Mouse (Mus musculus) forebrain, embryonic 14.5 days (tissue): ENCODE measurements around the gene Padi4. TPM values are rescaled to one million over a fixed set of nuclear protein-coding genes. Genes with fewer than 3 reads are reported as not detected.

Experiments used
- ATAC-seq: fragments of 200-750 bp; cut with Nextera tagmentation; 2 replicates; pipeline ENCODE4 v1.8.0; 2017; ENCODE audit warnings: mild to moderate bottlenecking, moderate library complexity
- DNase-seq: peaks from one replicate; pipeline ENCODE4 v3.0.0-alpha.2; 2015; ENCODE audit warnings: low spot score
- H3K27ac ChIP-seq: fragments of 300-500 bp; sonication (generic); 2 replicates; pipeline ENCODE4 v1.5.1; 2014; ENCODE audit warnings: low read depth, mild to moderate bottlenecking, control low read depth, low read length, moderate library complexity
- H3K27me3 ChIP-seq: fragments of 300-500 bp; sonication (generic); replicated peaks from 2 replicates; pipeline ENCODE4 v1.6.1; 2014; ENCODE audit warnings: low read length, control low read depth, mixed read lengths; ENCODE audit not compliant: control insufficient read depth, insufficient read depth
- H3K36me3 ChIP-seq: fragments of 300-500 bp; sonication (generic); 2 replicates; pipeline ENCODE4 v1.6.1; 2014; ENCODE audit warnings: low read length, control low read depth; ENCODE audit not compliant: control insufficient read depth, insufficient read depth
- H3K4me1 ChIP-seq: fragments of 300-500 bp; sonication (generic); 2 replicates; pipeline ENCODE4 v1.6.1; 2014; ENCODE audit warnings: antibody characterized with exemption, low read length, control low read depth; ENCODE audit not compliant: control insufficient read depth, insufficient read depth
- H3K4me2 ChIP-seq: fragments of 300-500 bp; sonication (generic); 2 replicates; pipeline ENCODE4 v1.6.1; 2014; ENCODE audit warnings: mild to moderate bottlenecking, control low read depth, low read length
- H3K4me3 ChIP-seq: fragments of 300-500 bp; sonication (generic); 2 replicates; pipeline ENCODE4 v1.5.1; 2014; ENCODE audit warnings: low read depth, low read length, control low read depth
- H3K9ac ChIP-seq: fragments of 300-500 bp; sonication (generic); 2 replicates; pipeline ENCODE4 v1.6.1; 2014; ENCODE audit warnings: mild to moderate bottlenecking, low read length, control low read depth, moderate library complexity
- H3K9me3 ChIP-seq: fragments of 300-500 bp; sonication (generic); replicated peaks from 2 replicates; pipeline ENCODE4 v1.6.1; 2016; ENCODE audit warnings: low read length, control low read depth, mixed read lengths; ENCODE audit not compliant: control insufficient read depth
- WGBS: fragments of 180-500 bp; shearing (Covaris S2); extraction: QIAGEN DNeasy Blood & Tissue Kit; methylation state at CpG from one replicate; pipeline ENCODE4 v1.1.7; 2014; 5-methylcytosine and 5-hydroxymethylcytosine counted together
- polyA plus RNA-seq: library from polyadenylated mRNA; unstranded; fragments of >200 nt; fragmentation: Nextera tagmentation; extraction: Ambion mirVana; gene quantifications from 2 replicates; pipeline ENCODE4 v1.2.1, GENCODE M21; 2014

Gene Padi4
- polyA plus RNA-seq, 1 experiment from 2014 or later: not detected

GRCm38 (mm10) chr4:140709111-140709510 lies 64.9 kb downstream of the Padi4 start:
- Histone ChIP-seq H3K27ac (no peak overlapping the region), H3K4me1 (peaks cover 11% of the 10 kb centered on the region), H3K4me3 (no peak overlapping the region), H3K9ac (no peak overlapping the region), H3K27me3 (no peaks in the 10 kb centered on the region), H3K9me3 (no peaks in the 10 kb centered on the region), H3K36me3 (peaks cover 98% of the 10 kb centered on the region), H3K4me2 (no peak overlapping the region)
- DNase-seq (no peak), ATAC-seq (no peak)
- 85% methylated on average over 7 of the region's 7 CpGs for WGBS

GRCm38 (mm10) chr4:140708297-140708927 lies 65.6 kb downstream of the Padi4 start:
- no peak overlapping the region for H3K27ac ChIP-seq

DNA sequence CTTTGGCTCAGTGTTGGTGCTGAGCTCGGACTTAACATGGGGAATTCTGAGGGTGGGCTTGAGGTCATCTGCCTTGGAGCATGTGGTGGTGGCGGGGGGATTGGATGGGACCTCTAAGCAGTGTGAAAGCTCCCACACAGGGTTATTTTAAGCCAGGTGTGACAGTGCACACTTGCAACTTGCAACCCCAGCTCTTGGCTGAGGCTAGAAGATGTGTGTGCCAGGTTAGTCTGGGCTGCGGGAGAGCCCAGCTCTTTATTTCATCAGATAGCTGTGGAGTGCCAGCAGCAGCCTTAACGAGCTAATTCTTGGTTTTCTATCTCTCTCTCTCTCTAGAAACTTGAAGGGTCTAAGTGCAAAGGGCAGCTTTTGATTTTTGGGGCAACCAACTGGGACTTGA lies 66.4 kb downstream of the Padi4 start:
- Histone ChIP-seq H3K27ac (no peak overlapping the region; the same call in 1 of the 2 replicates), H3K27me3 (no peaks in the 10 kb centered on the region), H3K4me2 (no peak overlapping the region), H3K9me3 (no peaks in the 10 kb centered on the region), H3K9ac (0 out of 2 replicates have a peak overlapping the region, but pooled peaks have one; percentile 9), H3K4me3 (no peak overlapping the region), H3K36me3 (peaks cover 87% of the 10 kb centered on the region), H3K4me1 (peaks cover 14% of the 10 kb centered on the region)
- ATAC-seq: no peak
- WGBS: 78% methylated on average over 4 of the region's 4 CpGs
- no peak for DNase-seq

More at GRCm38 (mm10) chr4:140708297-140708927, 65.6 kb downstream of the Padi4 start:
- no peak for DNase-seq
- no peaks in the 10 kb centered on the region for H3K27me3 ChIP-seq
- peaks cover 95% of the 10 kb centered on the region for H3K36me3 ChIP-seq
- no peak overlapping the region for H3K4me3 ChIP-seq
- no peaks in the 10 kb centered on the region for H3K9me3 ChIP-seq
- WGBS: 86% methylated on average over 18 of the region's 18 CpGs
- no peak for ATAC-seq
- no peak overlapping the region for H3K4me2 ChIP-seq
- no peak overlapping the region for H3K9ac ChIP-seq
- peaks cover 15% of the 10 kb centered on the region for H3K4me1 ChIP-seq

DNA sequence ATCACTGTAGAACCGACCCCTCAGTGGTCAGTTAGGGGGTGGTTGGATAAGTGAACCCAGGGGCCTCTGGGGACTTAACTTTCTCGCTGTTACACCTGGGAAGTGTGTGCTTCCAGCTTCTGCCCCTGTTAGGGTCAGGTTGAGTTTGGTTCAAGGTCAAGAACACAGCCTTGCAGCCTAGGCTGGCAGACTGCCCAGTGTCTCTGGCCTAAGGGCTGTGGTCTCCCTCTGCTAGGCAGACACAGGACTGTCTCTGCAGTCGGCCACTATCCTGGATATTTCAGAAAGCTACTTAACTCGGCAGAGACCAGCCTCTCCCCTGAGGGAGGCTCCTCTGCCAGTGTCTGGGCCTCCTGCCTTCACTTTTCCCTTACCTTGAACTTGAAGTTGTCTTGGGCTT lies 69.9 kb downstream of the Padi4 start:
- Histone ChIP-seq H3K9ac (peak overlapping the region; percentile 96), H3K4me3 (peak overlapping the region; percentile 92), H3K36me3 (peaks cover 52% of the 10 kb centered on the region), H3K27me3 (peaks cover 11% of the 10 kb centered on the region), H3K9me3 (no peaks in the 10 kb centered on the region), H3K4me1 (peaks cover 20% of the 10 kb centered on the region), H3K4me2 (peak overlapping the region; percentile 60), H3K27ac (no peak overlapping the region)
- ATAC-seq (no peak), DNase-seq (no peak)
- 25% methylated on average over 4 of the region's 4 CpGs for WGBS

DNA sequence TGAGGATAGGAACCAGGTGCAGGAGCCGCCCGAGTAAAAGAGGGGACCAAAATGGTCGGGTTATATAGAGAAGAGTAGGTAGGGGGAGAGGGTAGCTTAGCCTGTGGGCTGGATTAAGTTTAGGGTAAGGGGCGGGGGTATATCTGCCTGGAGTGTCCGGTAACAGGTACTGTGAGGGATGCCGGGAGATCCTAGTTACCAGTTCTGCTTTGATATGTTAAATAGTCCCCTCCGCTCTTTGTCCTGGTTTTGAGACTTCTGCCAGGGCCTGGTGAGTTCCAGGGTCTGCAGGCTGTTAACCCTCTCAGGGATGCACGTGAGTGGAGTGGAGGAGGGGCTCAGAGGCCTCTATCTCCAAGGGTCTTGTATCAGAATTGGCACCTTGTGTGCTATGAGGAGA lies 70.4 kb downstream of the Padi4 start:
- ATAC-seq: no peak
- Histone ChIP-seq H3K36me3 (peaks cover 47% of the 10 kb centered on the region), H3K27me3 (peaks cover 11% of the 10 kb centered on the region), H3K4me3 (peak overlapping the region; percentile 92), H3K27ac (peak overlapping the region; percentile 98; the same call in 1 of the 2 replicates), H3K4me2 (peak overlapping the region; percentile 60), H3K9ac (peak overlapping the region; percentile 96), H3K4me1 (peaks cover 20% of the 10 kb centered on the region), H3K9me3 (no peaks in the 10 kb centered on the region)
- peak; percentile 64 for DNase-seq
- 2% methylated on average over 8 of the region's 8 CpGs for WGBS

DNA sequence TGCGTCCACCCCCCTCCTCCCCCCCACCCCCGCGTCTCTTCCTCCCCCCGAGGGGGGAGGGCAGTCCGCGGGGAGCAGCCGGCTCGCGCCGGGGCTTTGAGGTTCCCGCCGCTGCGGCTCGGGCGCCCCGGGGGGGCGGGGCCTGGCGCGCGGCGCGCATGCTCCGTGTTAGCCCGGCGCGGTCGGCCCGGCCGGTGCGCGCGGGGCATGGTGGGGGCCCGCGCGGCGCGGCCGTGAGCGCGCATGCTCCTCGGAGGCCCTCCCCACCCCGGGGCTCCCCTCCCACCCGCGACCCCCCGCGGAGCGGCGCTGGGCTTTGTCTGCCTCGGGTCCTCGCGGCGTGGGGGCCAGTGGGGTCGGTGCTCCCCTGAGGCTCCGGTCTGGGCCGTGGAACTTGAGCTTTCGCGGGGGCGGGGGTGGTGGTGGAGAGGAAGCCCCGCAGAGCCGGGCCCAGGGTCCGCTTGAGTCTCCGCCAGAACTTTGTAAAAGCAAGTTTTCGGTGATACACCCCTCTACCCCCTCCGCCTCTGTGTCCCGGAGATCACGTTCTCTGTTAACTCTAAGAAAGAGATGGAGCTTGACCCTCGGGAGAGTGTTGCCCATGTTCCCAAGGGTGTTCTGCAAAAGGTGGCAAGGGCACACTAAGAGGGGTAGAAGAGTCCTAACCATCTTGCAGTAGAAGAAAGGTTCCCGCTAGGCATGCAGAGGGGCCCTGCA lies 71.3 kb downstream of the Padi4 start:
- peak overlapping the region; percentile 96 for H3K9ac ChIP-seq
- H3K4me2 ChIP-seq: peak overlapping the region; percentile 60
- H3K36me3 ChIP-seq: peaks cover 38% of the 10 kb centered on the region
- peaks cover 11% of the 10 kb centered on the region for H3K27me3 ChIP-seq
- peaks cover 20% of the 10 kb centered on the region for H3K4me1 ChIP-seq
- H3K4me3 ChIP-seq: peak overlapping the region; percentile 92
- peak overlapping the region; percentile 98 for H3K27ac ChIP-seq
- peak; percentile 82 for ATAC-seq
- no peaks in the 10 kb centered on the region for H3K9me3 ChIP-seq
- WGBS: under 1% methylated on average over 21 of the region's 68 CpGs
- DNase-seq: peak; percentile 89

- DNase-seq (peak; percentile 68), ATAC-seq (peak; percentile 22)
- Histone ChIP-seq H3K27me3 (peaks cover 11% of the 10 kb centered on the region), H3K4me2 (peak overlapping the region; percentile 60), H3K9ac (peak overlapping the region; percentile 96), H3K4me3 (peak overlapping the region; percentile 92), H3K27ac (peak overlapping the region; percentile 98), H3K9me3 (no peaks in the 10 kb centered on the region), H3K4me1 (peaks cover 20% of the 10 kb centered on the region), H3K36me3 (peaks cover 32% of the 10 kb centered on the region)
- WGBS: under 1% methylated on average over 71 of the region's 107 CpGs
Observed at GRCm38 (mm10) chr4:140701716-140702561, 72.1 kb downstream of the Padi4 start.

GRCm38 (mm10) chr4:140701049-140701715 lies 72.9 kb downstream of the Padi4 start:
- Histone ChIP-seq H3K4me3 (peak overlapping the region; percentile 92), H3K27me3 (peaks cover 11% of the 10 kb centered on the region), H3K27ac (peak overlapping the region; percentile 98), H3K9ac (peak overlapping the region; percentile 96), H3K4me2 (peak overlapping the region; percentile 60), H3K36me3 (peaks cover 24% of the 10 kb centered on the region), H3K9me3 (no peaks in the 10 kb centered on the region), H3K4me1 (peaks cover 20% of the 10 kb centered on the region)
- ATAC-seq (peak; percentile 77), DNase-seq (peak; percentile 88)
- under 1% methylated on average over 61 of the region's 61 CpGs for WGBS
